Mouse (Mus musculus) G1E (cell line): ENCODE measurements around the gene Csnk1e. TPM values are rescaled to one million over a fixed set of nuclear protein-coding genes. Genes with fewer than 3 reads are reported as not detected.
"Not testable (repeated sequence)": the region's sequence is repeated elsewhere in the genome, so short reads cannot be mapped to it uniquely, and the experiment has no call there.

Source experiments
- ATAC-seq: 2 replicates; pipeline ENCODE4 v1.8.0; 2016; ENCODE audit warnings: mild to moderate bottlenecking; ENCODE audit not compliant: insufficient number of reproducible peaks, poor library complexity, low FRiP score, severe bottlenecking; ENCODE audit errors: extremely low read depth
- DNase-seq: peaks from one replicate; pipeline ENCODE4 v3.0.0; 2012; ENCODE audit warnings: low spot score
- H3K27me3 ChIP-seq: 2 replicates; pipeline ENCODE4 v1.6.1; 2012; ENCODE audit warnings: mild to moderate bottlenecking, low read length, inconsistent platforms; ENCODE audit not compliant: insufficient read depth
- H3K36me3 ChIP-seq: replicated peaks from 2 replicates; pipeline ENCODE3; 2012; ENCODE audit warnings: mild to moderate bottlenecking, inconsistent platforms
- H3K4me1 ChIP-seq: 2 replicates; pipeline ENCODE4 v1.6.1; 2012; ENCODE audit warnings: low read depth, low read length, inconsistent platforms, mixed read lengths; ENCODE audit not compliant: insufficient read depth
- H3K4me3 ChIP-seq: 2 replicates; pipeline ENCODE4 v1.5.1; 2012; ENCODE audit warnings: low read depth, mild to moderate bottlenecking, inconsistent platforms, low read length, moderate library complexity, mixed read lengths
- H3K9me3 ChIP-seq: replicated peaks from 2 replicates; pipeline ENCODE4 v1.6.1; 2012; ENCODE audit warnings: inconsistent platforms
- CTCF ChIP-seq: IDR thresholded peaks from 2 replicates; pipeline ENCODE4 v1.5.1; 2012; ENCODE audit warnings: low read depth, low read length, inconsistent platforms, mixed read lengths
- GATA1 ChIP-seq: IDR thresholded peaks from 2 replicates; pipeline ENCODE4 v1.6.1; 2012; ENCODE audit warnings: borderline replicate concordance, low read length, inconsistent platforms, mixed read lengths
- GATA2 ChIP-seq: IDR thresholded peaks from 2 replicates; pipeline ENCODE4 v1.6.1; 2012; ENCODE audit warnings: low read depth, low read length, inconsistent platforms, borderline replicate concordance
- POLR2AphosphoS5 ChIP-seq: IDR thresholded peaks from 2 replicates; pipeline ENCODE4 v1.6.1; 2012; ENCODE audit warnings: low read depth, low read length, inconsistent platforms; ENCODE audit not compliant: insufficient replicate concordance
- TAL1 ChIP-seq: conservative IDR thresholded peaks from 2 replicates; pipeline ENCODE4 v1.6.1; 2012; ENCODE audit warnings: low read depth, low read length, inconsistent platforms, mixed read lengths
- polyA plus RNA-seq: library from polyadenylated mRNA; stranded (reverse); fragments of >175 nt; gene quantifications from 2 replicates; pipeline ENCODE4 v1.2.3, GENCODE M21; 2012
- total RNA-seq, 2 experiments: library from RNA; stranded (forward) in 1 of 2; stranded (reverse) in 1 of 2; fragments of 200-1000 nt in 1 of 2; fragments of >200 nt in 1 of 2; fragmentation: Nextera tagmentation in 1 of 2; gene quantifications; 2 replicates each; pipeline ENCODE4 v1.2.3; 2014 to 2017

Gene Csnk1e
- total and polyA plus RNA-seq, 3 experiments: 0.44 TPM; not detected in 2

DNA sequence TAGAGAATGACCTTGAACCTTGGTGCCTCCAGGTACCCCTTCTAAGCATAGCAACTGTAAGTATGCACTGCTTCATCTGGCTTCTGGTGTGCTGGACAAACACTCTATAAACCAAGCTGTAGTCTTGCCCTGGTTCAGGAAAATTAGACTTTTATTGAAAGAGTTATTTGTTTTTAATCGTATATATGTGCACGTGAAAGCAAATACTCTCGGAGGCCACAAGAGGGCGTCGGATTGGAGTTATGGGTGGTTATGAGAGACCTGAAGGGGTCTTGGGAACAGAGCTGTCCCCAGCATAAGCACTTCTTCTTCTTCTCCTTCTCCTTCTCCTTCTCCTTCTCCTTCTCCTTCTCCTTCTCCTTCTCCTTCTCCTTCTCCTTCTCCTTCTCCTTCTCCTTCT lies 14.2 kb upstream of the Csnk1e start:
- TF ChIP-seq CTCF (no peak), POLR2AphosphoS5 (no peak), GATA1 (no peak), TAL1 (no peak), GATA2 (no peak)
- no peak for DNase-seq
- ATAC-seq: no peak

DNA sequence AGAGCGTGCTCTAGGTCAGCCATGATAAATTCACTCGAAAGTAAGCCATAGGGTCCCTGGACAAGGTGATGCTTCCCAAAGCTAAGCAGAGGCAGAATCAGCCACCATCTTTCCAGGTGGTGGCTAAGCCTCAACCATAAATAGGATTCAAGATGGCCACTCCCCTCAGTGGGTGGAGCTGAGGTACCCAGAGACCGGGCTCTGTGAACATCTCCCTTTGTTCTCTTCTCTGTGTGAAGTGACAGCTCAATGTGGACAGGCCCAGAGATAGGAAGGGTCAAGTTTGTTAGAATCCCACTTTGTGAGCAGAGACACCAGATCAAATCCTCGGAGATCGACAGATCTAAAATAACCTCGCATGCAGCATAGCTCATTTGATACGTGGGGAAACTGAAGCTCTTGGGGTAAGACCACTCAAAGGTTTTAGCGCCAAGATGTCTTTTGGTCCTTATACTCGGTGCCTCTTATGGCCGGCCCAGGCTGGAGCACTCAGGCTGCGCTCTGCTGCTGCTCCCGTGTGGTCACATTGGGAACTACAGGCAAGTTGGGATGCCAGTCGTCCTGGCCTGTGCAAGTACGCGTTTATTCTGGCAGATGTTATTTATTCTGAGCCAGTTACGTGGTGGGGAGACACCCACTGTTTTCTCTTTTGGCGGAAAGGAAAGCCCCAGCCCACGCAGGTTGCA lies 11.4 kb upstream of the Csnk1e start:
- ATAC-seq: no peak
- peak; percentile 63 for DNase-seq
- H3K36me3 ChIP-seq: no peaks in the 10 kb centered on the region
- no peak overlapping the region for H3K4me3 ChIP-seq
- TF ChIP-seq POLR2AphosphoS5 (no peak), CTCF (peak; percentile 92)
- H3K27me3 ChIP-seq: peaks cover 10% of the 10 kb centered on the region; the same call in 1 of the 2 replicates
- H3K4me1 ChIP-seq: no peaks in the 10 kb centered on the region
- no peaks in the 10 kb centered on the region for H3K9me3 ChIP-seq

More for the DNA sequence above, 14.2 kb upstream of the Csnk1e start:
- H3K4me3 ChIP-seq: no peak overlapping the region
- H3K27me3 ChIP-seq: peaks cover 3% of the 10 kb centered on the region; the same call in 1 of the 2 replicates
- no peaks in the 10 kb centered on the region for H3K36me3 ChIP-seq
- H3K4me1 ChIP-seq: no peaks in the 10 kb centered on the region
- H3K9me3 ChIP-seq: no peaks in the 10 kb centered on the region

DNA sequence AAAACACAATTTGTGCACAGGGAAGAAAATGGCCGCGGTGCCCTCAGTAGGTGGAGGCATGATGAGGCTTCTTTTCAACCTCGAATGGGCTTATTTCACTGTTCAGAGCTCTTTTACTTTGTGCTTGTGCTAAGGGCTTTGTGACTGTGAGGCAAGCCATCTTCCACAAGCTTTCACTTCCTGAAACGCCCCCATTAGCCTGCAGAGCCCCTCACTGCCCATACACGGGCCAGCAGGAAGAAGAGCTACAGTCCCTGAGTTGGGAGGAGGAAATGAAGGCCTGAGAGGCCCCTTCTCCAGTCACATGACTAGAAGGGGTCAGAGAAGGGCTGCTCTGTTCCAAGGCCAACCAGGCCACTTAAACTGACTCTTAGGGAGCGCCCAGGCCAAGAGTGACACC lies 1.2 kb upstream of the Csnk1e start:
- TF ChIP-seq CTCF: no peak
- TF ChIP-seq POLR2AphosphoS5: no peak
- TF ChIP-seq GATA2: no peak
- no peak for TF ChIP-seq TAL1
- Histone ChIP-seq H3K27me3 (peaks cover 22% of the 10 kb centered on the region), H3K4me1 (peaks cover 5% of the 10 kb centered on the region), H3K9me3 (no peaks in the 10 kb centered on the region), H3K4me3 (no peak overlapping the region), H3K36me3 (no peaks in the 10 kb centered on the region)
- DNase-seq (no peak), ATAC-seq (no peak)

DNA sequence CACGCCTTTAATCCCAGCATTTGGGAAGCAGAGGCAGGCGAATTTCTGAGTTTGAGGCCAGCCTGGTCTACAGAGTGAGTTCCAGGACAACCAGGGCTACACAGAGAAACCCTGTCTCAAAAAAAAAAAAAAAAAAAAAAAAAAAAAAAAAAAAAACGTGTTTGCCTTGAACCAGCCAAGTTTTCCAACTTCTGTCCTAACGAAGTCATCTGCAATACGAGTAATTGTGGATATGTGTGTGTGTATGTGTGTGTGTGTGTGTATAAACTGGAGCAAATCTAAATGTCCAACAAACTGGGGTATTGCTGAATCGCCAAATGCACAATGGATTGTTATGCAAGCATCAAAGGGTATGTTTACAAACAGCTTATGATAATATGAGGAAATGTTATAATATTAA lies 738 bp upstream of the Csnk1e start:
- ATAC-seq, H3K4me1 ChIP-seq, H3K4me3 ChIP-seq, H3K9me3 ChIP-seq, H3K36me3 ChIP-seq, DNase-seq: not testable (repeated sequence)
- peaks cover 19% of the 10 kb centered on the region for H3K27me3 ChIP-seq

DNA sequence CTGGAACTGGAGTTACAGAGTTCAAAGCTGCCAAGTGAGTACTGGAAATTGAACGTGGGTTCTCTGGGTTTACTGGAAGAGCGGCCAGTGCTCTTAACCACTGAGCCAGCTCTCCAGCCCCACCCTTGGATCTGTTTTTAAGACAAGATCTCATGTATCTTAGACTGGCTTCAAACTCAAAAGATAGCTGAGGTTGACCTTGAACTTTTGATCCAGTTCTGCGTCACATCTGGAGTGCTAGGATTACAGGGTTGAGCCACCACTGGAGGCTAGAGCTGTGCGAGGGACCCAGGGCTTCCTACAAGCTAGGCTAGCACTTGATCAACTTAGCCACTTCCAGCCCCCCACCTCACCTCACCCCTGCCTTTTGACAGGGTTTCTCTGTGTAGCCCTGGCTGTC lies 1.5 kb downstream of the Csnk1e start:
- H3K27me3 ChIP-seq: peaks cover 8% of the 10 kb centered on the region
- no peak for TF ChIP-seq POLR2AphosphoS5
- TF ChIP-seq CTCF: no peak
- no peak for TF ChIP-seq TAL1
- TF ChIP-seq GATA1: no peak
- no peak for TF ChIP-seq GATA2
- DNase-seq: no peak
- H3K9me3 ChIP-seq: no peaks in the 10 kb centered on the region
- peaks cover 5% of the 10 kb centered on the region for H3K4me1 ChIP-seq
- ATAC-seq: no peak
- H3K36me3 ChIP-seq: no peaks in the 10 kb centered on the region
- H3K4me3 ChIP-seq: no peak overlapping the region

DNA sequence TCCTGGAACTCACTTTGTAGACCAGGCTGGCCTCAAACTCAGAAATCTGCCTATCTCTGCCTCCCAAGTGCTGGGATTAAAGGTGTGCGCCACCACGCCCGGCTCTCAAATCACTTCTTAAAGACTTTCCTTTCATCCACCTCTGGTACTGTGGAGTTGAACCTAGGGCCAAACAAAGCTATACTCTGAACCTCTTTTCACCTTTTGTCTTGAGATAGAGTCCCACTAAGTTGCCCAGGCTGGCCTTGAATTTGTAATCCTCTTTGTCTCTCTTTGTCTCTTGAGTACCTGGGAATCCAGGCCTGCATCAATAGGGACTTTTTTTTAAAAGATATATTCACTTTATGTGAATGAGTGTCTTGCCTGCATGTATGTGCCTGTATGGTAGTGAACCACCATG lies 7.3 kb downstream of the Csnk1e start:
- Histone ChIP-seq H3K4me3 (no peak overlapping the region), H3K36me3 (no peaks in the 10 kb centered on the region), H3K9me3 (no peaks in the 10 kb centered on the region), H3K4me1 (no peaks in the 10 kb centered on the region), H3K27me3 (peaks cover 21% of the 10 kb centered on the region)
- ATAC-seq (no peak), DNase-seq (no peak)
- TF ChIP-seq CTCF: no peak
- no peak for TF ChIP-seq GATA1
- no peak for TF ChIP-seq POLR2AphosphoS5
- no peak for TF ChIP-seq TAL1
- TF ChIP-seq GATA2: no peak

DNA sequence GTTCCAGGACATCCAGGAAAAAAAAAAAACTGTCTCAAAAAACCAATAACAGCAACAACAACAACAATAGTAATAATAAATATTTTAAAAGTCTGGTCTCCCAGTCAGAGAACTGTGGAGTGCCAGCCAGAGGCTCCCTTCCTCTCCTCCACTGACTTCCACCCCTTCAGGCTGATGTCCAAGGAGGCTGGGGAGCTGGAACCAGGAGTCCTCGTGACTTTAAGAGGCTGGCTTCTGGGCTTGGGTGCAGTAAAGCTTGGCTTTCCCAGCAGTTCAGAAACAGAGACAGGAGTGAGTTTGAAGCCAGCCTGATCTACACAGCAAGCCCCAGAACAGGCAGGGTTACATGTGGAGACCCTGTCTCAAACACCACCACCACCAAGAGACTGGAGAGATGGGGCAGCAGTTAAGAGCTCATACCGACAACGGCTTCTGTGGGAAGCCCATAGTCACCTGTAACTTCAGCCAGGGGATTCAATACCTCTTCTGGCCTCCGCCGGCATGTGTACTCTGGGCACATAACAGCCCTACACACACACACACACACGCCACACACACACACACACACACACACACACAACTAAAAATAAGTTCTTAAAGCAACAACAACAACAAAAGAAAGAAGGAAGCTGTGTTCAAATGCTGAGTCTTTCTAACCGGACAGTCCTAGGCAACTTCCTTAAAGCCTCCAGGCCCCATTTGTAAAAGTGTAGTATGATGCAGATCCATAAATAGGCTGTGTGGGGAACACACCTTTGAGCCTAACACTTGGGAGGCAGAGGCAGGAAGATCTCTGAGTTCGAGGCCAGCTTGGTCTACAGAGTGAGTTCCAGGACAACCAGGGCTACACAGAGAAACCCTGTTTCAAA lies 9.3 kb downstream of the Csnk1e start:
- no peak for ATAC-seq
- no peak for DNase-seq
- Histone ChIP-seq H3K27me3 (peaks cover 33% of the 10 kb centered on the region), H3K36me3 (no peaks in the 10 kb centered on the region), H3K4me3 (no peak overlapping the region), H3K4me1 (no peaks in the 10 kb centered on the region), H3K9me3 (no peaks in the 10 kb centered on the region)
- TF ChIP-seq POLR2AphosphoS5 (no peak), GATA1 (no peak), GATA2 (no peak), CTCF (no peak), TAL1 (no peak)
